Mouse (Mus musculus): ENCODE results near the gene Nkrf. TPM values are rescaled to one million over a fixed set of nuclear protein-coding genes. Genes with fewer than 3 reads are reported as not detected.

Nkrf gene
- 16.7 TPM in 2 replicates for polyA plus RNA-seq (2015; fragmentation: Nextera tagmentation; extraction: Ambion mirVana)

DNA sequence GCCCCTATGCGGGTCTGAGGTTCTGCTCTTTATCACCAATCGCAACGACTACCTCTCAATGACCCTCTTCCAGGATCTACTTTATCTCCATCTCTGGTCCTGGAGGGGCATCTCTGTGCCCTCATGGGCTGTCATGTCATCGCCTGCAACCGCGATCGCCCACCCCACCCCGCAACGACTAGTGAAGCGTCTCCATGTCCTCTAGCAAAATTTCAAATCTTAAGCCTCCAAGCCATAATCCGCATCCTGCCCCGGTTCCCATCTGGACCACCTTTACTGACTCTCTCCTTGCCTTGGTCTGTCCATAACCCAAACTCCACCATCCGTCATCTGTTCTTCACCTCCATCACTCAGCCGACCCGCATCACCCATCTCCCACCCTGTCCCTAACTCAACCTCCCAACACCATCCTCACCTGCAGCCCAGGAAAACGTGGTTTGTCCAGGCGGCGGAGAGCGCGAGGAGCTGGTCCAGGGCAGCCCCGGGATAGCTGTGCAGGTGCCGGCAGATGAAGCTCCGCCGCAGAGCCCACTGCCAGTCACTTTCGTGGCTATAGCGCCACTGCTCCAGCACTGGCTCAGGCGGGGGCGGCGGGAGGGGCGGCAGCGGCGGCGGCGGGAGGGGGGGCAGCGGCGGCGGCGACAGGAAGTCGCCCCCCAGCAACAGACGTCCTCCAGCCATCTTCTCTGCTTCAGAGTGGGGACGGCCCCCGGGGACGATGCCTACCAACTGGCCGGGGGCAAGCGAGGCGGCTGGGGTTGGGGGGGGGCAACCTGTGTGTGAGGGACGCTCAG, at the start of gene Nkrf:
Gene Nkrf, minus strand, starts transcription at position 579 of the 794 bp plus-strand sequence.
- no peaks in the 10 kb centered on the region for H3K36me3 ChIP-seq (replicated peaks)
- ATAC-seq (replicated peaks): peak; percentile 83
- WGBS: 22% methylated on average over 39 of the region's 47 CpGs
- peak within 1 kb of the TSS; percentile 48 for H3K4me2 ChIP-seq
- no peaks in the 10 kb centered on the region for H3K27me3 ChIP-seq (replicated peaks)
- no peaks in the 10 kb centered on the region for H3K9me3 ChIP-seq
- peak within 1 kb of the TSS; percentile 69 for H3K9ac ChIP-seq
- H3K4me3 ChIP-seq: peak within 1 kb of the TSS; percentile 57
- peak within 1 kb of the TSS; percentile 88 for H3K27ac ChIP-seq
- H3K4me1 ChIP-seq: peaks cover 6% of the 10 kb centered on the region; the same call in 1 of the 2 replicates

DNA sequence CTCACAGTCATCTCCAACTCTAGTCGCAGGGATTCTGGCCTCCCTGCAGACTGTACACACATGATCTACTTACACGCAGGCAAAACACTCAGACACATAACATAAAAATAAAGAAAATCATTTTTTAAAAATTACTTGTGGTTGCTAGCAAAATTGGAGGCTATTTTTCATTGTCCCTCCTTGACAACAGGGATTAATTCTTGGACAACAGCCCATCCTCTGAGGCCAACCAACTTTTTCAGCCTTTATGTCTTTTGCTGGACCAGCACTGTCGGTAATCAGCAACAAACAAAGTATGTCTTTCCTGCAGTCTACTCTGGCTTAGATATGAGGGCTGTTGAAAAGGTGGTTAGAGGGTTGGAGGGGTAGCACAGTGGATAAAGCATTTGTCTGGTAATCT, 38.4 kb upstream of the Nkrf start:
- H3K4me2 ChIP-seq: no peak overlapping the region
- ATAC-seq (replicated peaks): no peak
- no peak overlapping the region for H3K9ac ChIP-seq
- no peaks in the 10 kb centered on the region for H3K4me1 ChIP-seq
- H3K4me3 ChIP-seq: no peak overlapping the region
- 0 out of 2 replicates have a peak, but pooled peaks cover 9% of the 10 kb centered on the region for H3K36me3 ChIP-seq (replicated peaks)
- no peaks in the 10 kb centered on the region for H3K27me3 ChIP-seq (replicated peaks)
- H3K9me3 ChIP-seq: no peaks in the 10 kb centered on the region
- 89% methylated on average over 3 of the region's 3 CpGs for WGBS
- H3K27ac ChIP-seq: no peak overlapping the region

DNA sequence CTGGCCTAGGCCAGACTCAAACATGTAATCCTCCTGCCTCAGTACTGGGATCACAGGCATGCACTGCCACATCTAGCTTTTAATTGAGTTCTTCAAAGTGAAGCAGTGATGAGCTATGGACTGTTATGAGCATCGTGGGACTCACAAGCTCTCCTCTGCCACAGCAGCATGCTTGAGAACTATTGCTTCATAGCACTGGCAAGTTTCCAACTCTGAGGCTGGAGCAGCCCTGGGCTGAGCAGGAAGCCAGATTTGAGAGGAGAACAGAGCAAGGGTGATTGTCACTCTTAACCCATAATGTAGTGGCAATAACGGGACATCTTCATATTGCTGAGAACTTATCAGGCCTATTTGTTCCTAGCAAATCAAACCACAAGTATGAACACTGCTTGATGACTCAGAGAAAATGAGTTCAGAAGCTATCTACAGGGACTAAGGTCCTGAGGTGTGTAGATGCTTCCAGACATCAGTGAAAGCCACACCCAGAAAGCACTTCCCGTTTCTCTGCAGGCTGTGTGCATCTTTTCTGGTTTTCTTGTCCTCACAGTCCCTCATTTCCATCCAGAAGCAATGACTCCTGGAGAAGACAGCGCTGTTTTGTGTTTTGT, 37.2 kb upstream of the Nkrf start:
- H3K36me3 ChIP-seq (replicated peaks): 0 out of 2 replicates have a peak, but pooled peaks cover 7% of the 10 kb centered on the region
- no peak overlapping the region for H3K4me3 ChIP-seq
- H3K27ac ChIP-seq: no peak overlapping the region
- H3K4me2 ChIP-seq: no peak overlapping the region
- ATAC-seq (replicated peaks): no peak
- no peaks in the 10 kb centered on the region for H3K4me1 ChIP-seq
- no peaks in the 10 kb centered on the region for H3K9me3 ChIP-seq
- WGBS: 75% methylated on average over 4 of the region's 4 CpGs
- H3K27me3 ChIP-seq (replicated peaks): no peaks in the 10 kb centered on the region
- no peak overlapping the region for H3K9ac ChIP-seq

DNA sequence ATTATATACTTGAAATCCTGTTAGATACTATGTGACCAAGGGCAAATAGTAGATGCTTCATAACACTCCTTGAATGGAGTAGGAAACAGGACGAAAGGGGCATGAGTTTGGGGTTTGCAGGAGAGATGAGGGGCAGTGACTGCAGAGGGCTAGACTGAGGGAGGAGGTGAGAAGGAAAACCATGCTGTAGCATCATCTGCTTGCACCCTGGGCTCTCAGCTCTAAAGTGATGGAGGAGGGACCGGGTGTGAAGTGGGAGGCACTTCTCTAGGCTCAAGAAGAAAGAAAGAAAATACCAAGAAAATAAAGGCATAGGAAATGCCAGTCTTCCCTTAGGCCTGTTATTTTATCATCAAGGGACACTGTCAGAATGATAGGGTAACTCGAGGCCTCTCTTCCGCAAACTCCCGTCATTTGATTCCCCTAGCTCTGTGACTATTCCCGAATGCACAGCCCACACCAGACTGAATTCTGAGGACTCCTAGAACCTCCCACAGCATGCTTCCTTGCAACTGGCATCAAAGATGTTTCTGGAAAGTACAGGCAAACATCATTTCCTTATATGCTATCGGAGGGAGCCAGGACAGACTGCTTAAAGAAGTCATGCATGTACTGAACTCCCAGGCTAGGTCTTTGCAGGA, 32.7 kb upstream of the Nkrf start:
- Histone ChIP-seq H3K27me3 (replicated peaks) (no peaks in the 10 kb centered on the region), H3K27ac (no peak overlapping the region), H3K9ac (no peak overlapping the region), H3K4me3 (no peak overlapping the region), H3K9me3 (no peaks in the 10 kb centered on the region), H3K4me1 (no peaks in the 10 kb centered on the region), H3K4me2 (no peak overlapping the region), H3K36me3 (replicated peaks) (no peaks in the 10 kb centered on the region)
- ATAC-seq (replicated peaks): no peak
- 76% methylated on average over 7 of the region's 7 CpGs for WGBS

DNA sequence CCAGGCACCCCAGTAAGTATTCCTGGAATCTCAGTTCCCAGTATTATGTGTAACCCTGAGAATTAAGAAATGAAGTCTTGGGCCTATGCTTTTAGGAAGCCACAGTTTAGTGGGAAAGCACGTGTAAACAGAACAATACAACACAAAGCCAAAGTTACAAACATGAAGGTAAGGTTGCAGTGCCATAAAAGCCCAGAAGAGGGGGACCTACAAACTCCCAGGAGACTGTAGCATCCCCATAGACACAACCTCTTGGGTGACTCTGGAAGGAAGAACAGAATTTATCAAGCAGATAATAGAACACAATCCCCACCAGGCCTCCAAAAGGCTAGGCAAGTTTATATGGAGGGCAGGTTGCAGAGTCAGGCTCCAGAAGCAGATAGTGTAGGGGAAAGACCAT, 27.9 kb upstream of the Nkrf start:
- H3K27ac ChIP-seq: no peak overlapping the region
- 32% methylated on average over 1 of the region's 1 CpGs for WGBS
- ATAC-seq (replicated peaks): no peak

DNA sequence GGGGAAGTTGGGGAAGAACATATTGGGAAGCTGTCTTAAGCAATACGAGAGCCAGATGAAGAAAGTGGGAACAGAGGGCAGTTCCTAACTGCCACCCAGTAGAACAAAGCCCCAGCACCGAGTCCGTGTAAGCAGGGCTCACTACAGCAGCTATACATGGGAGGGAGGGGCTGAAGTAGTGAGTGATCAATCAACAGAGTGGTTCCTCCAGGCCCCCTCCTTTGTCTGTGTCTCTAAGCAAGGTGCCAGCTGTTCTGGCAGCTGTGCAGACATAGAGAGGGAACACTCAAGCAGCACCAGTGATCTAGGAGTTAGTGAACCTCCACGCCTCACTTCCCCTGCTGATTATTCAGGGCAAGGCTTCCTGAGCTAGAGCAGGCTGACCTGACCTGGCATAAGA, 27.0 kb upstream of the Nkrf start:
- no peak overlapping the region for H3K27ac ChIP-seq
- H3K4me1 ChIP-seq: no peaks in the 10 kb centered on the region
- H3K36me3 ChIP-seq (replicated peaks): no peaks in the 10 kb centered on the region
- no peak overlapping the region for H3K4me3 ChIP-seq
- H3K27me3 ChIP-seq (replicated peaks): no peaks in the 10 kb centered on the region
- H3K9ac ChIP-seq: no peak overlapping the region
- H3K4me2 ChIP-seq: no peak overlapping the region
- H3K9me3 ChIP-seq: no peaks in the 10 kb centered on the region
- WGBS: 76% methylated on average over 4 of the region's 4 CpGs
- no peak for ATAC-seq (replicated peaks)

More for the DNA sequence above, 27.9 kb upstream of the Nkrf start:
- Histone ChIP-seq H3K36me3 (replicated peaks) (no peaks in the 10 kb centered on the region), H3K9me3 (no peaks in the 10 kb centered on the region), H3K27me3 (replicated peaks) (no peaks in the 10 kb centered on the region), H3K9ac (no peak overlapping the region), H3K4me2 (no peak overlapping the region), H3K4me3 (no peak overlapping the region), H3K4me1 (no peaks in the 10 kb centered on the region)

DNA sequence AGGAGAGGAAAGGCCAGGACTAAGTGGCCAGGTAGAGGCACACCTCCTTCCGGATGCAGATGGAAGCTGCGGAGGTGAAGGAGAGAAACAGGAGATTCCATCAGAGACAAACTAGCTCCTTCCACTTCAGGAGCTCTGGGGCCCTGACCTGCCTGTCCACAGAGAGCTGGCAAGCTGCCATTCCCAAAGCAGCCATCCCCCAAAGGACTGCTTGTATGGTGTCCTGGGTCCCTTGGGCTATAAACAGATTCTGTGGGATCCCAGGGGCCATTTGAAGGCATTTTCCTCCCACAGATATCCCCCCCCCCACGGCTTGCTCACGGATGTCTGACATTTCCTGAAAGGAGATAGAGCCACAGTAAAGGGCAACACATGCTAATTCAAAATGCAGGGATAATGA, 26.1 kb upstream of the Nkrf start:
- no peak overlapping the region for H3K4me2 ChIP-seq
- H3K4me3 ChIP-seq: no peak overlapping the region
- H3K27ac ChIP-seq: no peak overlapping the region
- no peaks in the 10 kb centered on the region for H3K9me3 ChIP-seq
- 83% methylated on average over 4 of the region's 4 CpGs for whole genome bisulfite sequencing
- no peaks in the 10 kb centered on the region for H3K36me3 ChIP-seq (replicated peaks)
- no peaks in the 10 kb centered on the region for H3K4me1 ChIP-seq
- no peak for ATAC-seq (replicated peaks)
- H3K27me3 ChIP-seq (replicated peaks): no peaks in the 10 kb centered on the region
- no peak overlapping the region for H3K9ac ChIP-seq

DNA sequence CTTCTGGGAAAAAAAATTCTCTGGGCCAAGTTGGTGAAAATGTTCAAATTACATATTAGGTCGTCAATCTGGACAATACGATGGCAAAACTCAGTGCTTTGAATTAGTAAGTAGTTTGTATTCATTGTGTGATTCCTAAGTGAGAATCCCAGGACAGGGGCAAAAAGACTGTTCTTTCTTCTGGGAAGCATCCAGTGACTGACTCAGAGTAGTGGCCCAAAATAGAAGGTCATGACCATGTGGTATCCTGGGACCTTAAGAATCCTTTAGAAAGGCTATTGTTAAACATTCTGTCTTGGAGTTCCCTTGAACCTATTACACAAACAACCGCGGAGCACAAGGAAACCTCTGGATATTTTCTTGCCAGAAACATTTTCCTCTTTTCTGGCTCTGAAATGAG, 18.6 kb upstream of the Nkrf start:
- Histone ChIP-seq H3K27ac (no peak overlapping the region), H3K4me1 (no peaks in the 10 kb centered on the region), H3K27me3 (replicated peaks) (no peaks in the 10 kb centered on the region), H3K36me3 (replicated peaks) (0 out of 2 replicates have a peak, but pooled peaks cover 2% of the 10 kb centered on the region), H3K9ac (no peak overlapping the region), H3K4me3 (no peak overlapping the region), H3K4me2 (no peak overlapping the region), H3K9me3 (no peaks in the 10 kb centered on the region)
- ATAC-seq (replicated peaks): no peak
- WGBS: 89% methylated on average over 4 of the region's 4 CpGs

DNA sequence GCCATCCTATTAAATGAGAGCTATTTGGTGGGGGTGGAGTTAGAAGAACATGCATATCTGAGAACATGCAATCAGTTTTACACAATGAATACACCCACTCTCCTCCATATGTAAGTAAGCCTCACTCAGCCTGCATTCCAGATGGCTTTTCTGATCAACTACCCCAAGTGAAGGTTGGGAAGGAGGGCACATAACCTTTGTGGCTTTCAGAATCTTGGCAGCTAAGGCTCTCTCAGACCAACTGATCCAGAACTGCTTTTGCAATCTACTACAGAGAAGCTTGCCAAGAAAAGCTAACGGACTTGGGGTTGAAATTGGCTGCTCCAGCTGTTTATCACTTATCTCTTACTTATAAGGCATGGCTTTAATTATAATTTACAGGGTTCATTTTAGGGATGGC, 15.1 kb upstream of the Nkrf start:
- Histone ChIP-seq H3K36me3 (replicated peaks) (0 out of 2 replicates have a peak, but pooled peaks cover 2% of the 10 kb centered on the region), H3K9ac (no peak overlapping the region), H3K27ac (no peak overlapping the region), H3K4me2 (no peak overlapping the region), H3K4me3 (no peak overlapping the region), H3K27me3 (replicated peaks) (no peaks in the 10 kb centered on the region), H3K4me1 (no peaks in the 10 kb centered on the region), H3K9me3 (no peaks in the 10 kb centered on the region)
- no peak for ATAC-seq (replicated peaks)
- 88% methylated on average over 1 of the region's 1 CpGs for WGBS

DNA sequence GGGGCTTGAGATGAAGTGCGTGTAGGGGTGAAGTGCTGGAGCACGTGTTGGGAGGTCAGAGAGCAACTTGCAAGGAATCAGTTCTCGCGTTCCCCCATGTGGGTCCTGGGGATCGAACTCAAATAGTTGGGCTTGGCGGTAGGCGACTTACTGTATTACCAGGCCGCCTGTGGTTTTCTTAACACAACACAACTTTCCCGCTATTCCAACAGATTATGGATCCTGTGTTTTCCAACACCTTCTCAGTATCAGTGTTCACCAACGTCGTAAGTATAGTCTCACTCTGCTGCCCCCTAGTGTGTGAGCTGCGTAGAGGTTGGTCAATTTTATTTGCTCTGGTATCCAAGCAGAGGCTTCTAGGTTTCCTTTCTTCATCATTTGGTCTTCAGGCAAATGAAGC, 8.6 kb upstream of the Nkrf start:
- H3K4me1 ChIP-seq: no peaks in the 10 kb centered on the region

DNA sequence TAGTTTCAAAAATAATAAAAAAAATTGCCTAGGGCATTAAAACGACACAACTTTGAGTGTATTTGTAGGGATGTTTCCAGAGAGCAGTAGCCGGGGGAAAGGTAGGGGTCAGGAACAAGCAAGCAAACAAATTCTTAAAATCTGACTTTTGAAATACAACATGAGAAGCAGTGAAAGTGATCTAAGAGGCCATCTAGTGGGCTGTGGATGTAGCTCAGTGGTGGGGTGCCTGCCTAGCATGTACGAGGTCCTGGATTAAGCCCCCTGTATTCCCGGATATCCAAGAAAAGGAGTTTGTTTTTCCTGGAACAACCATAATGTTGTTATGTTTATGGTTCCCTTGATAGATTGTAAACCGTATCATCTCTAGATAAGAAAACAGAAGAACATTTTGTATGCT, 3.8 kb upstream of the Nkrf start:
- Histone ChIP-seq H3K4me3 (no peak overlapping the region), H3K9me3 (no peaks in the 10 kb centered on the region), H3K4me1 (no peaks in the 10 kb centered on the region), H3K27ac (no peak overlapping the region), H3K9ac (no peak overlapping the region), H3K36me3 (replicated peaks) (no peaks in the 10 kb centered on the region), H3K27me3 (replicated peaks) (no peaks in the 10 kb centered on the region), H3K4me2 (no peak overlapping the region)
- 30% methylated on average over 5 of the region's 5 CpGs for WGBS
- no peak for ATAC-seq (replicated peaks)

More for the DNA sequence above, 8.6 kb upstream of the Nkrf start:
- Histone ChIP-seq H3K9me3 (no peaks in the 10 kb centered on the region), H3K9ac (no peak overlapping the region), H3K4me3 (no peak overlapping the region), H3K4me2 (no peak overlapping the region), H3K27ac (no peak overlapping the region), H3K36me3 (replicated peaks) (no peaks in the 10 kb centered on the region), H3K27me3 (replicated peaks) (no peaks in the 10 kb centered on the region)
- WGBS: 47% methylated on average over 12 of the region's 12 CpGs
- ATAC-seq (replicated peaks): no peak

DNA sequence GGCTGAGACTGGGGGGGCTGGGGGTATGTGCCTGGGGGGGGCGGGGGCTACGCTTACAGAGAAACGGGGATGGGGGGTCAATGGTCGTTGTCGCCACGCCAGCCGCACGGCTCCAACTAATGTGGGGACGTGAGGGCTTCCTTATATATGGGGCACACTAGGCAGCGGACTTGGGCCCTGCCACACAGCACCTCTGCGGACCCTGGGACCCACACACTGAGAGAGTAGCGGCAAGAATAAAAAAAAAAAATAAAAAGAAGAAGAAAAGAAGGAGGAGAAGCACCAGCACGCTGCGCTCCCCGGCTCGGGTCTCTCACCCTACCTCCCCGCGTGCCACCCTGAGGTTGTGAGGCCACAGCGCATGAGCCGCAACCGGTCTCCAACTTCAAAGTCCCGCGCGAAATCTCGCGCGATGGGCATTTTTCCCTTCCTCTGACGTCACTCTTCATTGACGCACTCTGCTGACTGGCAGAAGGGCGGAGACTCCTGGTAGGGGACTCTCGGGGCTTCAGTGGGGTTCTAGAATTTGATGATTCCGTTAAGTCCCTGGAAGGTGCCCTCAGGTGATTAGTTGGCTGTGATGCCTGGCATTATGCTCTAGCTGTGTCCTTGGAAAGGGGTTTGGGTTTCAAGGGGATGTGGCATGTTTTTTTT, 543 bp upstream of the Nkrf start:
- 25% methylated on average over 32 of the region's 32 CpGs for WGBS
- no peaks in the 10 kb centered on the region for H3K27me3 ChIP-seq (replicated peaks)

More for the DNA sequence above, 543 bp upstream of the Nkrf start:
- H3K9me3 ChIP-seq: no peaks in the 10 kb centered on the region
- H3K4me2 ChIP-seq: peak overlapping the region; percentile 48
- peak overlapping the region; percentile 88 for H3K27ac ChIP-seq
- H3K4me1 ChIP-seq: peaks cover 6% of the 10 kb centered on the region; the same call in 1 of the 2 replicates
- H3K36me3 ChIP-seq (replicated peaks): no peaks in the 10 kb centered on the region
- H3K9ac ChIP-seq: peak overlapping the region; percentile 69
- peak; percentile 95 for ATAC-seq (replicated peaks)
- peak overlapping the region; percentile 57 for H3K4me3 ChIP-seq

Data from midbrain, embryonic 15.5 days (tissue).